Mouse (Mus musculus): Measurements from ENCODE around the gene Igflr1. TPM values are rescaled to one million over a fixed set of nuclear protein-coding genes. Genes with fewer than 3 reads are reported as not detected.

Gene Igflr1
- 17.0 and 19.0 TPM in 2 replicates for polyA plus RNA-seq (2012; rRNA removed)

DNA sequence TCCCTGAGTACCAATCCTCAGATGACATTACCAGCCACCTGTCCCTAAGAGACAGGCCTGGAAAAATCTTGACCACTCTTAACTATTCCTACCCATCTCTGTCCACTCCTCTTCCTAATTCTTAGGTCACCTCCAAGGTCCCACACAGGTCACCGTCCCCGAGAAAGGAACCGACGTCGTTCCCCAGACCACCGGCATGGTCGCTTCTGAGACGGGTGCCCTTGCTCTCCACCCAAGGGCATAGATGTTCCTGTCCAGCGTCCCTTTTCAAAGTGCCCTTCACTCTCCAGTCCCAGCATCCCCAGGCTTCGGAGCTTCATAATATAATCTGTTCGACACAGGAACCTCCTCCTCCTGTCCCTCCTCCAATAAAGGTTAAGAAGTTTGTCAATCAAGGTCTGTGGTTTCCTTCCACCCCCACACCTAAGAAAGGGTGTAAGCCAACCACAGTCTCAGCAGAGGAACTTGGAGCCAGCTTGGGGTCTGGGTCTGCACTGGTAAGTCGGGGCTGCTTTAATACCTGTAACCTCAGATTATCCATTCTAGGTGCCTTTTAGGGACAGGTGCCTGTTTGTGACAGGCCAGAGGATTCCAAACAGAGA, at the start of gene Igflr1:
Igflr1 (plus strand) TSS at position 458 of the 602 bp plus-strand sequence.
- 83% methylated on average over 12 of the region's 12 CpGs for WGBS
- DNase-seq (ENCODE audit: low read depth in 1 of 2, low spot score in 2 of 2): no peak
- peak within 1 kb of the TSS; percentile 47 for H3K27ac ChIP-seq (ENCODE audit: insufficient read depth, low read length)
- H3K36me3 ChIP-seq (ENCODE audit: control insufficient read depth, insufficient read depth, low read length): peaks cover 14% of the 10 kb centered on the region
- H3K4me3 ChIP-seq (ENCODE audit: extremely low read depth, insufficient read depth, insufficient read length): no peak within 1 kb of the TSS
- H3K4me1 ChIP-seq (ENCODE audit: control insufficient read depth, insufficient read depth, insufficient read length): peaks cover 2% of the 10 kb centered on the region; the same call in 1 of the 2 replicates
- no peak for TF ChIP-seq CTCF (IDR thresholded peaks at IDR 0.05; ENCODE audit: extremely low read depth, insufficient read depth, insufficient read length, insufficient replicate concordance)
- no peak for TF ChIP-seq POLR2A (IDR thresholded peaks at IDR 0.05; ENCODE audit: low read depth, low read length)
- H3K27me3 ChIP-seq (ENCODE audit: control insufficient read depth, insufficient read depth, low read length): no peaks in the 10 kb centered on the region

DNA sequence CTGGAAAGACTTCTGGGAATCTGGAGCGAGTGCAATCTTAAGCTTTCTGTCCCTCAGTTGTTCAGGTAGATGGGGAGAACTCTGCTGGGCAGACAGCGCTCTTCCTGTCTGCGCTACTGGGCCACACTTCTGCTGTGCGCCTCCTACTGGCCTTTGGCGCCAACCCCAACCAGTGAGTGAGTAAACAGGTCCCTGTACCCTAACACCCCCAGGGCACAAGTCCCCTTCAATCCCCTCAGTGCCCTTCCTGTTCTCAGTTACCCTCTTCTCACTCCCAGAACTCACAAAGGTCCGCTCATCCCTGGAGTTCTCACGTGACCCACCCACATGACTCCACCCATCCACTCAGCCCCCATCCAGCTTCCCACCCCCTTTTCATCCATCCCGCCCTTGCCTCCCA, 46.9 kb upstream of the Igflr1 start:
- Histone ChIP-seq H3K27me3 (ENCODE audit: control insufficient read depth, insufficient read depth, low read length) (no peaks in the 10 kb centered on the region), H3K4me3 (ENCODE audit: extremely low read depth, insufficient read depth, insufficient read length) (no peak overlapping the region), H3K36me3 (ENCODE audit: control insufficient read depth, insufficient read depth, low read length) (no peaks in the 10 kb centered on the region), H3K4me1 (ENCODE audit: control insufficient read depth, insufficient read depth, insufficient read length) (no peaks in the 10 kb centered on the region), H3K27ac (ENCODE audit: insufficient read depth, low read length) (no peak overlapping the region)
- WGBS: 53% methylated on average over 8 of the region's 8 CpGs
- TF ChIP-seq CTCF (IDR thresholded peaks at IDR 0.05; ENCODE audit: extremely low read depth, insufficient read depth, insufficient read length, insufficient replicate concordance) (no peak), POLR2A (IDR thresholded peaks at IDR 0.05; ENCODE audit: low read depth, low read length) (no peak)
- DNase-seq (ENCODE audit: low read depth in 1 of 2, low spot score in 2 of 2): no peak

- DNase-seq (ENCODE audit: low read depth in 1 of 2, low spot score in 2 of 2): no peak
- WGBS: 65% methylated on average over 4 of the region's 4 CpGs
Measured at GRCm38 (mm10) chr7:30520396-30520795, 44.8 kb upstream of the Igflr1 start.

GRCm38 (mm10) chr7:30520856-30521255, 44.4 kb upstream of the Igflr1 start:
- Histone ChIP-seq H3K27me3 (ENCODE audit: control insufficient read depth, insufficient read depth, low read length) (no peaks in the 10 kb centered on the region), H3K36me3 (ENCODE audit: control insufficient read depth, insufficient read depth, low read length) (no peaks in the 10 kb centered on the region; the same call in 1 of the 2 replicates), H3K4me3 (ENCODE audit: extremely low read depth, insufficient read depth, insufficient read length) (no peak overlapping the region), H3K27ac (ENCODE audit: insufficient read depth, low read length) (no peak overlapping the region), H3K4me1 (ENCODE audit: control insufficient read depth, insufficient read depth, insufficient read length) (no peaks in the 10 kb centered on the region)
- no peak for TF ChIP-seq POLR2A (IDR thresholded peaks at IDR 0.05; ENCODE audit: low read depth, low read length)
- 91% methylated on average over 5 of the region's 5 CpGs for WGBS
- no peak for DNase-seq (ENCODE audit: low read depth in 1 of 2, low spot score in 2 of 2)

More at GRCm38 (mm10) chr7:30520396-30520795, 44.8 kb upstream of the Igflr1 start:
- no peaks in the 10 kb centered on the region for H3K27me3 ChIP-seq (ENCODE audit: control insufficient read depth, insufficient read depth, low read length)
- no peaks in the 10 kb centered on the region for H3K4me1 ChIP-seq (ENCODE audit: control insufficient read depth, insufficient read depth, insufficient read length)
- H3K36me3 ChIP-seq (ENCODE audit: control insufficient read depth, insufficient read depth, low read length): no peaks in the 10 kb centered on the region
- no peak overlapping the region for H3K27ac ChIP-seq (ENCODE audit: insufficient read depth, low read length)
- no peak overlapping the region for H3K4me3 ChIP-seq (ENCODE audit: extremely low read depth, insufficient read depth, insufficient read length)
- TF ChIP-seq POLR2A (IDR thresholded peaks at IDR 0.05; ENCODE audit: low read depth, low read length) (no peak), CTCF (IDR thresholded peaks at IDR 0.05; ENCODE audit: extremely low read depth, insufficient read depth, insufficient read length, insufficient replicate concordance) (no peak)

DNA sequence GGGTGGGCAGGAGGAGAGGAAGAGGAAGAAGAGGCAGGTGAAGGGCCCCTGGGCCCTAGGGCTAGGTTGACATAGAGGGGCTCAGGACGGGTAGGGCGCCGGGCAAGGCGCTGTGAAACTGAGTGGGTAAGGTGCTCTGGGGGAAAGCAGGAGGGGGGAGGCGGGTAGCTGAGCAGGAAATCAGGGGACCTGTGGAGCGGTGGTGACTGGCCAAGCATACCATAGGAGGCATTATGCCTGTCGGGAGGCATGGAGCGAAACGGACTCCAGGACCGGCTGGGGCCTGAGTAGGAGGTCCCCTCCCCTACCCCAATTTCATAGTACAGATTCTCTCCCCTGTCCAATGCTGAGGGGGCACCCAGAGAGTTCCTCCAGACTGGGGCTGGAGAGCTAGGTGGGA, 42.4 kb upstream of the Igflr1 start:
- 93% methylated on average over 10 of the region's 10 CpGs for WGBS
- no peaks in the 10 kb centered on the region; the same call in 1 of the 2 replicates for H3K36me3 ChIP-seq (ENCODE audit: control insufficient read depth, insufficient read depth, low read length)
- TF ChIP-seq CTCF (IDR thresholded peaks at IDR 0.05; ENCODE audit: extremely low read depth, insufficient read depth, insufficient read length, insufficient replicate concordance): no peak
- H3K27ac ChIP-seq (ENCODE audit: insufficient read depth, low read length): no peak overlapping the region
- DNase-seq (ENCODE audit: low read depth in 1 of 2, low spot score in 2 of 2): no peak
- H3K27me3 ChIP-seq (ENCODE audit: control insufficient read depth, insufficient read depth, low read length): no peaks in the 10 kb centered on the region
- H3K4me3 ChIP-seq (ENCODE audit: extremely low read depth, insufficient read depth, insufficient read length): no peak overlapping the region
- no peaks in the 10 kb centered on the region for H3K4me1 ChIP-seq (ENCODE audit: control insufficient read depth, insufficient read depth, insufficient read length)

GRCm38 (mm10) chr7:30524487-30524886, 40.7 kb upstream of the Igflr1 start:
- Histone ChIP-seq H3K4me3 (ENCODE audit: extremely low read depth, insufficient read depth, insufficient read length) (no peak overlapping the region), H3K27me3 (ENCODE audit: control insufficient read depth, insufficient read depth, low read length) (no peaks in the 10 kb centered on the region), H3K36me3 (ENCODE audit: control insufficient read depth, insufficient read depth, low read length) (no peaks in the 10 kb centered on the region; the same call in none of the 2 replicates), H3K27ac (ENCODE audit: insufficient read depth, low read length) (no peak overlapping the region), H3K4me1 (ENCODE audit: control insufficient read depth, insufficient read depth, insufficient read length) (no peaks in the 10 kb centered on the region)
- WGBS: 43% methylated on average over 6 of the region's 6 CpGs
- TF ChIP-seq POLR2A (IDR thresholded peaks at IDR 0.05; ENCODE audit: low read depth, low read length) (no peak), CTCF (IDR thresholded peaks at IDR 0.05; ENCODE audit: extremely low read depth, insufficient read depth, insufficient read length, insufficient replicate concordance) (no peak)
- no peak for DNase-seq (ENCODE audit: low read depth in 1 of 2, low spot score in 2 of 2)

GRCm38 (mm10) chr7:30525954-30526353, 39.3 kb upstream of the Igflr1 start:
- Histone ChIP-seq H3K4me1 (ENCODE audit: control insufficient read depth, insufficient read depth, insufficient read length) (no peaks in the 10 kb centered on the region), H3K4me3 (ENCODE audit: extremely low read depth, insufficient read depth, insufficient read length) (no peak overlapping the region), H3K27ac (ENCODE audit: insufficient read depth, low read length) (no peak overlapping the region), H3K27me3 (ENCODE audit: control insufficient read depth, insufficient read depth, low read length) (no peaks in the 10 kb centered on the region), H3K36me3 (ENCODE audit: control insufficient read depth, insufficient read depth, low read length) (peaks cover 3% of the 10 kb centered on the region)
- TF ChIP-seq CTCF (IDR thresholded peaks at IDR 0.05; ENCODE audit: extremely low read depth, insufficient read depth, insufficient read length, insufficient replicate concordance) (no peak), POLR2A (IDR thresholded peaks at IDR 0.05; ENCODE audit: low read depth, low read length) (no peak)
- 91% methylated on average over 10 of the region's 10 CpGs for WGBS
- DNase-seq (ENCODE audit: low read depth in 1 of 2, low spot score in 2 of 2): no peak

Data from spleen, adult 2 months (tissue).